Mouse (Mus musculus): ENCODE measurements around the gene Zbtb25. TPM values are rescaled to one million over a fixed set of nuclear protein-coding genes. Genes with fewer than 3 reads are reported as not detected.

The Zbtb25 gene
- polyA plus RNA-seq, 1 experiment = 29.2 TPM

GRCm38 (mm10) chr12:76349680-76350220, 19.7 kb downstream of the Zbtb25 start:
- H3K4me3 ChIP-seq (ENCODE audit: insufficient read depth, low read length) = no peak overlapping the region
- H3K4me1 ChIP-seq (ENCODE audit: control insufficient read depth, insufficient read depth, low read length) = no peaks in the 10 kb centered on the region; the same call in 1 of the 2 replicates
- no peak for TF ChIP-seq POLR2A (IDR thresholded peaks at IDR 0.05; ENCODE audit: low read depth, low read length)
- no peak for TF ChIP-seq CTCF (IDR thresholded peaks at IDR 0.05; ENCODE audit: borderline replicate concordance, insufficient read depth, low read length)
- H3K27ac ChIP-seq (ENCODE audit: insufficient read depth, low read length) = no peak overlapping the region

GRCm38 (mm10) chr12:76345759-76346455, 23.5 kb downstream of the Zbtb25 start:
- Histone ChIP-seq H3K4me3 (ENCODE audit: insufficient read depth, low read length) (no peak overlapping the region), H3K27ac (ENCODE audit: insufficient read depth, low read length) (no peak overlapping the region), H3K4me1 (ENCODE audit: control insufficient read depth, insufficient read depth, low read length) (no peaks in the 10 kb centered on the region; the same call in 1 of the 2 replicates)
- TF ChIP-seq CTCF (IDR thresholded peaks at IDR 0.05; ENCODE audit: borderline replicate concordance, insufficient read depth, low read length) = peak; percentile 26; the same call in 1 of the 2 replicates
- TF ChIP-seq POLR2A (IDR thresholded peaks at IDR 0.05; ENCODE audit: low read depth, low read length) = no peak

GRCm38 (mm10) chr12:76341080-76341479, 28.3 kb downstream of the Zbtb25 start:
- Histone ChIP-seq H3K4me3 (ENCODE audit: insufficient read depth, low read length) (no peak overlapping the region), H3K4me1 (ENCODE audit: control insufficient read depth, insufficient read depth, low read length) (no peaks in the 10 kb centered on the region), H3K27ac (ENCODE audit: insufficient read depth, low read length) (no peak overlapping the region)
- TF ChIP-seq POLR2A (IDR thresholded peaks at IDR 0.05; ENCODE audit: low read depth, low read length) = no peak
- no peak for TF ChIP-seq CTCF (IDR thresholded peaks at IDR 0.05; ENCODE audit: borderline replicate concordance, insufficient read depth, low read length)

GRCm38 (mm10) chr12:76336111-76336965, 33.1 kb downstream of the Zbtb25 start:
- H3K4me3 ChIP-seq (ENCODE audit: insufficient read depth, low read length) = no peak overlapping the region
- no peak overlapping the region for H3K27ac ChIP-seq (ENCODE audit: insufficient read depth, low read length)
- H3K4me1 ChIP-seq (ENCODE audit: control insufficient read depth, insufficient read depth, low read length) = no peaks in the 10 kb centered on the region
- TF ChIP-seq POLR2A (IDR thresholded peaks at IDR 0.05; ENCODE audit: low read depth, low read length) (no peak), CTCF (IDR thresholded peaks at IDR 0.05; ENCODE audit: borderline replicate concordance, insufficient read depth, low read length) (no peak)

- Histone ChIP-seq H3K27ac (ENCODE audit: insufficient read depth, low read length) (no peak overlapping the region), H3K4me3 (ENCODE audit: insufficient read depth, low read length) (no peak overlapping the region), H3K4me1 (ENCODE audit: control insufficient read depth, insufficient read depth, low read length) (no peaks in the 10 kb centered on the region)
- TF ChIP-seq POLR2A (IDR thresholded peaks at IDR 0.05; ENCODE audit: low read depth, low read length) (no peak), CTCF (IDR thresholded peaks at IDR 0.05; ENCODE audit: borderline replicate concordance, insufficient read depth, low read length) (no peak)
Measured at GRCm38 (mm10) chr12:76335641-76336040, 33.8 kb downstream of the Zbtb25 start.

- H3K4me1 ChIP-seq (ENCODE audit: control insufficient read depth, insufficient read depth, low read length) = no peaks in the 10 kb centered on the region
- H3K4me3 ChIP-seq (ENCODE audit: insufficient read depth, low read length) = no peak overlapping the region
- TF ChIP-seq CTCF (IDR thresholded peaks at IDR 0.05; ENCODE audit: borderline replicate concordance, insufficient read depth, low read length) (no peak), POLR2A (IDR thresholded peaks at IDR 0.05; ENCODE audit: low read depth, low read length) (no peak)
- H3K27ac ChIP-seq (ENCODE audit: insufficient read depth, low read length) = no peak overlapping the region
Measured at GRCm38 (mm10) chr12:76333688-76334087, 35.7 kb downstream of the Zbtb25 start.

- Histone ChIP-seq H3K4me3 (ENCODE audit: insufficient read depth, low read length) (no peak overlapping the region), H3K27ac (ENCODE audit: insufficient read depth, low read length) (no peak overlapping the region), H3K4me1 (ENCODE audit: control insufficient read depth, insufficient read depth, low read length) (no peaks in the 10 kb centered on the region)
- TF ChIP-seq CTCF (IDR thresholded peaks at IDR 0.05; ENCODE audit: borderline replicate concordance, insufficient read depth, low read length) (no peak), POLR2A (IDR thresholded peaks at IDR 0.05; ENCODE audit: low read depth, low read length) (no peak)
Measured at GRCm38 (mm10) chr12:76328567-76329354, 40.6 kb downstream of the Zbtb25 start.

- Histone ChIP-seq H3K4me3 (ENCODE audit: insufficient read depth, low read length) (no peak overlapping the region), H3K4me1 (ENCODE audit: control insufficient read depth, insufficient read depth, low read length) (no peaks in the 10 kb centered on the region), H3K27ac (ENCODE audit: insufficient read depth, low read length) (no peak overlapping the region)
- TF ChIP-seq CTCF (IDR thresholded peaks at IDR 0.05; ENCODE audit: borderline replicate concordance, insufficient read depth, low read length) (no peak), POLR2A (IDR thresholded peaks at IDR 0.05; ENCODE audit: low read depth, low read length) (no peak)
Measured at GRCm38 (mm10) chr12:76326437-76327220, 42.8 kb downstream of the Zbtb25 start.
